Mouse (Mus musculus) heart, adult 2 months (tissue): Measurements from ENCODE around the gene Acer3.

Experiments used
- CTCF ChIP-seq: fragments of 200-600 bp; IDR thresholded peaks from 2 replicates; pipeline ENCODE4 v1.8.1; 2022; ENCODE audit warnings: antibody characterized with exemption, mild to moderate bottlenecking, moderate library complexity
- EP300 ChIP-seq: fragments of 200-500 bp; IDR thresholded peaks from 2 replicates; pipeline ENCODE4 v1.6.1; 2011; ENCODE audit warnings: low read depth, low read length, control low read depth; ENCODE audit not compliant: insufficient read depth

DNA sequence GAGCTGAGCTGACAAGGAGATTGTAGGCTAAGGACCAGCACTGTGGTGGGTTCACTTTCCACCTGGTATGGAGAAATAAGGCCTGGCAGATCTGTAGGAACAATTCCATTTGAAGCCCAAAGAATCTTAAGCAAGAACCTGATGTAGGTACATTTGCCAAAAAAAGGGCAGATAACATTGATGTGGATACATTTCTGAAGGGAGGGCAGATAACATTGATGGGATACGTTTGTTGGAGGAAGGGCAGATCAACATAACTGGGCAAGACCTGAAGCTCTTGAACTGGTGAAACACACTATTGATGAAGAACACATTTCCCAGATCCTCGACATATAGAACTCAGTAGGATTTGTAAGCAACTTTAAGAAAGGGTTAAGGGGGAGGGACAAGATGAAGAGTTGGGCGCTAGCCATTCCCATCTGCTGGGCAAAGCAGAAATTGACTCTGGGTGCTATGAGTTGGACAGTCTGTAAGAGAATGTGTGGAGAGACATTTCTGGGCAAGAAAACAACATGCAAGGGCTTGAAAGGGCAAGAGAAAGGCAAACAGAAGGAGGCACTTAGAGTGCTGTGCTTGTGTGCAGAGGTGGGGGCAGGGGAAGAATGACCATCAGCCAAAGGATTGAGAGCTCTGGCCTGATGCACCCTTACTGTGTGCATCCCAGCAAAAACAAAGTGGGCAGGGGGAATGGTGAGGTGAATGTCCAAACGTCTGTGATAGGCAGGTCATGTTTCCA lies 8.7 kb downstream of the Acer3 start:
- TF ChIP-seq EP300 (no peak), CTCF (no peak)
